Mouse (Mus musculus): ENCODE measurements at regions not wholly inside any gene's neighbourhood (a gene's known extent, or its start where the extent isn't known, plus 50 kb on each side); places are given as distances from the start of the nearest gene placed in this dataset.

- TF ChIP-seq CTCF (IDR thresholded peaks at IDR 0.05; ENCODE audit: low read depth, low read length) (no peak), POLR2A (IDR thresholded peaks at IDR 0.05; ENCODE audit: borderline replicate concordance, low read depth, low read length) (no peak)
Observed at GRCm38 (mm10) chr4:94356982-94357381, 199.4 kb upstream of the Gm10306 start.
